In genomic region chr19:51355701-51356100, GRCm38 (mm10) we compare ENCODE assay signal across 21 mouse cellular contexts.
A peak's percentile ranks its signal among the peaks of the same experiment; 100 is the strongest.
DNase-seq lines count a peak whose midpoint lies in the region; ATAC-seq and TF ChIP-seq lines count a peak whose summit lies in the region.
"Had no signal": no experiment of that assay in that cellular context is flagged by ENCODE, and none has a peak within 500 bp of the region (broad histone marks: within the 10 kb centered on the region; RNA-seq: fewer than 3 reads in every experiment).

No protein-coding gene starts in this region.

- ATAC-seq in hindbrain, postnatal 0 days, result no peak
- no peak for ATAC-seq in hindbrain, embryonic 11.5 days (ENCODE audit: low FRiP score)
- ATAC-seq in midbrain, embryonic 14.5 days (ENCODE audit: low FRiP score, low TSS enrichment), result no peak
- ATAC-seq in midbrain, embryonic 15.5 days (replicated peaks), result no peak
- ATAC-seq: activated CD4-positive, CD25-positive, alpha-beta regulatory T cell, adult 4 months; forebrain, embryonic 13.5 days; forebrain, postnatal 0 days; Patski had no signal

- 53% methylated on average over 1 of the region's 1 CpGs for WGBS in hindbrain, postnatal 0 days
- WGBS in hindbrain, embryonic 11.5 days, result 82% methylated on average over 1 of the region's 1 CpGs
- 90% methylated on average over 1 of the region's 1 CpGs for WGBS in midbrain, embryonic 14.5 days
- WGBS in midbrain, embryonic 15.5 days, result 70% methylated on average over 1 of the region's 1 CpGs

- no peak overlapping the region for H3K27ac ChIP-seq in hindbrain, postnatal 0 days
- H3K27ac ChIP-seq in hindbrain, embryonic 11.5 days (ENCODE audit: low read depth, low read length), result no peak overlapping the region
- no peak overlapping the region for H3K27ac ChIP-seq in midbrain, embryonic 14.5 days (replicated peaks; ENCODE audit: low read depth, low read length)
- no peak overlapping the region for H3K27ac ChIP-seq in midbrain, embryonic 15.5 days
- H3K27ac ChIP-seq: embryonic facial prominence, embryonic 10.5 days; embryonic facial prominence, embryonic 12.5 days; forebrain, embryonic 13.5 days had no signal

- no peak overlapping the region for H3K4me3 ChIP-seq in hindbrain, postnatal 0 days (ENCODE audit: low read length)
- no peak overlapping the region for H3K4me3 ChIP-seq in hindbrain, embryonic 11.5 days (ENCODE audit: low read depth, low read length)
- H3K4me3 ChIP-seq in midbrain, embryonic 14.5 days (replicated peaks; ENCODE audit: low read depth, low read length), result no peak overlapping the region
- no peak overlapping the region for H3K4me3 ChIP-seq in midbrain, embryonic 15.5 days
- H3K4me3 ChIP-seq: embryonic facial prominence, embryonic 10.5 days; embryonic facial prominence, embryonic 12.5 days; forebrain, embryonic 13.5 days had no signal

- TF ChIP-seq POLR2A in brain, embryonic 14.5 days (IDR thresholded peaks at IDR 0.05; ENCODE audit: borderline replicate concordance, extremely low read depth, insufficient read depth, insufficient read length, poor library complexity, severe bottlenecking), result no peak

- H3K27me3 ChIP-seq in hindbrain, postnatal 0 days (ENCODE audit: insufficient read depth, low read length), result no peaks in the 10 kb centered on the region
- no peaks in the 10 kb centered on the region for H3K27me3 ChIP-seq in hindbrain, embryonic 11.5 days (ENCODE audit: control insufficient read depth, insufficient read depth, low read length)
- no peaks in the 10 kb centered on the region for H3K27me3 ChIP-seq in midbrain, embryonic 14.5 days (ENCODE audit: control insufficient read depth, insufficient read depth, low read length)
- no peaks in the 10 kb centered on the region for H3K27me3 ChIP-seq in midbrain, embryonic 15.5 days (replicated peaks)
- H3K27me3 ChIP-seq: embryonic facial prominence, embryonic 12.5 days; forebrain, embryonic 13.5 days; Patski had no signal

- no peaks in the 10 kb centered on the region for H3K4me1 ChIP-seq in hindbrain, postnatal 0 days (ENCODE audit: insufficient read depth, low read length)
- no peaks in the 10 kb centered on the region for H3K4me1 ChIP-seq in hindbrain, embryonic 11.5 days (replicated peaks; ENCODE audit: control insufficient read depth, insufficient read depth, low read length)
- no peaks in the 10 kb centered on the region for H3K4me1 ChIP-seq in midbrain, embryonic 14.5 days (ENCODE audit: control insufficient read depth, insufficient read depth, low read length)
- no peaks in the 10 kb centered on the region for H3K4me1 ChIP-seq in midbrain, embryonic 15.5 days
- H3K4me1 ChIP-seq: embryonic facial prominence, embryonic 10.5 days; embryonic facial prominence, embryonic 12.5 days; forebrain, embryonic 13.5 days had no signal

- H3K36me3 ChIP-seq in hindbrain, postnatal 0 days (ENCODE audit: insufficient read depth, low read length), result no peaks in the 10 kb centered on the region
- no peaks in the 10 kb centered on the region for H3K36me3 ChIP-seq in hindbrain, embryonic 11.5 days (ENCODE audit: control insufficient read depth, insufficient read depth, low read length)
- H3K36me3 ChIP-seq in midbrain, embryonic 14.5 days (ENCODE audit: control insufficient read depth, insufficient read depth, low read length), result no peaks in the 10 kb centered on the region
- H3K36me3 ChIP-seq in midbrain, embryonic 15.5 days (replicated peaks), result no peaks in the 10 kb centered on the region
- H3K36me3 ChIP-seq: embryonic facial prominence, embryonic 10.5 days; embryonic facial prominence, embryonic 12.5 days had no signal

- TF ChIP-seq CTCF in hindbrain, postnatal 0 days (IDR thresholded peaks at IDR 0.05; ENCODE audit: low read depth), result no peak
- no peak for TF ChIP-seq CTCF in brain, embryonic 14.5 days (IDR thresholded peaks at IDR 0.05; ENCODE audit: borderline replicate concordance, extremely low read depth, insufficient read depth, insufficient read length)

- no peak overlapping the region for H3K9ac ChIP-seq in hindbrain, postnatal 0 days (replicated peaks; ENCODE audit: low read length)
- no peak overlapping the region for H3K9ac ChIP-seq in hindbrain, embryonic 11.5 days (ENCODE audit: low read depth, low read length)
- H3K9ac ChIP-seq in midbrain, embryonic 14.5 days (replicated peaks; ENCODE audit: low read length), result no peak overlapping the region
- no peak overlapping the region for H3K9ac ChIP-seq in midbrain, embryonic 15.5 days
- H3K9ac ChIP-seq: embryonic facial prominence, embryonic 12.5 days; forebrain, embryonic 13.5 days; forebrain, postnatal 0 days had no signal

- DNase-seq in hindbrain, postnatal 0 days (ENCODE audit: low spot score), result peak; percentile 7
- no peak for DNase-seq in hindbrain, embryonic 11.5 days (ENCODE audit: low spot score)
- peak; percentile 15 for DNase-seq in midbrain, embryonic 14.5 days
- DNase-seq in MN1 (ENCODE audit: low spot score), result peak; percentile 16
- peak; percentile 72 for DNase-seq in brain, embryonic 14.5 days (ENCODE audit: low read depth)
- no peak for DNase-seq in urinary bladder, postnatal 36 days (ENCODE audit: low spot score in 2 of 2)
- DNase-seq: adrenal gland, adult 2 months; adrenal gland, postnatal 10 days; adrenal gland, postnatal 25 days; cerebellum, adult 11-12 months; cerebellum, adult 2 months; cerebellum, adult 9-10 months; cerebellum, postnatal 10 days; cerebellum, postnatal 25 days; forebrain, postnatal 0 days had no signal

- H3K9me3 ChIP-seq in hindbrain, postnatal 0 days (ENCODE audit: low read length), result no peaks in the 10 kb centered on the region
- no peaks in the 10 kb centered on the region for H3K9me3 ChIP-seq in hindbrain, embryonic 11.5 days (ENCODE audit: control insufficient read depth, low read length)
- no peaks in the 10 kb centered on the region for H3K9me3 ChIP-seq in midbrain, embryonic 14.5 days (ENCODE audit: control insufficient read depth, low read length)
- H3K9me3 ChIP-seq in midbrain, embryonic 15.5 days, result no peaks in the 10 kb centered on the region
- H3K9me3 ChIP-seq: embryonic facial prominence, embryonic 10.5 days; embryonic facial prominence, embryonic 12.5 days; forebrain, embryonic 13.5 days had no signal

- no peak overlapping the region for H3K4me2 ChIP-seq in hindbrain, postnatal 0 days (ENCODE audit: low read depth, low read length)
- H3K4me2 ChIP-seq in hindbrain, embryonic 11.5 days (replicated peaks; ENCODE audit: low read depth, low read length), result no peak overlapping the region
- H3K4me2 ChIP-seq in midbrain, embryonic 14.5 days (ENCODE audit: low read length), result no peak overlapping the region
- H3K4me2 ChIP-seq in midbrain, embryonic 15.5 days, result no peak overlapping the region
- H3K4me2 ChIP-seq: embryonic facial prominence, embryonic 12.5 days; forebrain, embryonic 13.5 days had no signal

Comparison
In these comparisons a context has a peak if more than half of its experiments do, and no peak if none do; other contexts are left out.
1. DNase-seq: peak in hindbrain, postnatal 0 days (single experiment), midbrain, embryonic 14.5 days (single experiment), MN1 (single experiment) and brain, embryonic 14.5 days (single experiment); none in hindbrain, embryonic 11.5 days (single experiment) and urinary bladder, postnatal 36 days (0 of 2).